ENCODE assay signal across 8 mouse cellular contexts in the genomic region with DNA sequence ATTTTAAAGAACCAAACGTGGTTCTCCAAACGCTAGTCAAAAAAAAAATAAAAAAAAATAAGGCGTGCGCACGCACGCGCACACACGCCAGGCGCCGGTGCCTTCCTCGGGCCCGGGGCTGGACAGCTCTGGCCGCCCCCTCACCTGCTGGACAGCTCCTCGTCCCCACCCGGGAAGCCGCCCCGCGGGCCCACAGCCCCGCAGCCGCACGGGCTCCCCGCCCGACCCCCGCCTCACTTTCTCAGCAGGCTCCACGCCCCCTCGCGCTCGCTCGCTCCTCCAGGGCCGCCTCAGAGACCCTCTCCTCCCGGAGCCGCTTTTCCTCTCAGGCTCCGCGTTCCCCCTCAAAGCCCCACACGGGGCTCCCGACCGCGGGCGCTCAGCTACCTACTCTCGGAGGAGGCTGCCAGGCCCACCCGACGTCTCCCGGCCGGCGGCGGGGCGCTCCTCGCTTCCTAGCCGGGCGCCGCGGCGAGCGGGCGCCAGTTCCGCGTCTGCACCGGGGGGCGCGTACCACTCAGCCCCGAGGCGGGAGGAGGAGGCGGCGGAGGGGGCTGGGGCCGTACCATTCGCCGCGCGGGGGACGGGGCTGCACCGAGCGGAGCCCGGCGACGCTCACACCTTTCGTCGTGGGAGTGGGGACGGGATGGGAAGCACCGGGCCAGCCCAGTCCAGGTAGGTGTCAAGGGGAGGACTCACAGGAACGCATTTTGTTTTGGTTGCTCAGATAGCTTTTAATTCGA. TPM values are rescaled to one million over a fixed set of nuclear protein-coding genes. Genes with fewer than 3 reads are reported as not detected.
A peak's percentile ranks its signal among the peaks of the same experiment; 100 is the strongest.
DNase-seq lines count a peak whose midpoint lies in the region; ATAC-seq and TF ChIP-seq lines count a peak whose summit lies in the region.

No protein-coding gene starts in this region.

- TF ChIP-seq POLR2A in thymus, adult 2 months (IDR thresholded peaks at IDR 0.05; ENCODE audit: control insufficient read depth, extremely low read depth, insufficient read depth, low read length, poor library complexity) = no peak

- H3K9ac ChIP-seq in heart, embryonic 16.5 days (ENCODE audit: low read length) = peak overlapping the region; percentile 81
- H3K9ac ChIP-seq in lung, embryonic 14.5 days = peak overlapping the region; percentile 65

- H3K4me1 ChIP-seq in heart, embryonic 16.5 days (ENCODE audit: control insufficient read depth, insufficient read depth, low read length) = peaks cover 9% of the 10 kb centered on the region
- peaks cover 5% of the 10 kb centered on the region; the same call in 1 of the 2 replicates for H3K4me1 ChIP-seq in lung, embryonic 14.5 days (ENCODE audit: insufficient read depth)
- peaks cover 19% of the 10 kb centered on the region for H3K4me1 ChIP-seq in thymus, adult 2 months (replicated peaks; ENCODE audit: control insufficient read depth, insufficient read depth, low read length)

- no peak for TF ChIP-seq CTCF in lung, embryonic 14.5 days (IDR thresholded peaks at IDR 0.05; ENCODE audit: low read depth)
- peak; percentile 60; the same call in 1 of the 2 replicates for TF ChIP-seq CTCF in thymus, adult 2 months (IDR thresholded peaks at IDR 0.05; ENCODE audit: borderline replicate concordance, control insufficient read depth, extremely low read depth, insufficient read depth, low read length, poor library complexity)

- H3K27me3 ChIP-seq in heart, embryonic 16.5 days (ENCODE audit: control insufficient read depth, insufficient read depth, low read length) = no peaks in the 10 kb centered on the region
- no peaks in the 10 kb centered on the region for H3K27me3 ChIP-seq in lung, embryonic 14.5 days (ENCODE audit: insufficient read depth, low read length)
- no peaks in the 10 kb centered on the region for H3K27me3 ChIP-seq in thymus, adult 2 months (ENCODE audit: control insufficient read depth, insufficient read depth, low read length)

- DNase-seq in CD4-positive helper T cell, adult 2 months (ENCODE audit: low read depth, low spot score) = peak; percentile 92
- peak; percentile 85 for DNase-seq in adrenal gland, postnatal 14 days
- DNase-seq in layer of hippocampus, adult 8-10 months (ENCODE audit: low spot score in 2 of 2) = peak; percentile 77 to 85
- peak; percentile 84 for DNase-seq in lung, embryonic 14.5 days
- DNase-seq in thymus, adult 2 months = peak; percentile 92

- WGBS in heart, embryonic 16.5 days = under 1% methylated on average over 76 of the region's 81 CpGs
- WGBS in lung, embryonic 14.5 days = under 1% methylated on average over 75 of the region's 81 CpGs
- 1% methylated on average over 81 of the region's 81 CpGs for WGBS in thymus, adult 2 months

- H3K4me2 ChIP-seq in heart, embryonic 16.5 days (ENCODE audit: low read depth, low read length) = peak overlapping the region; percentile 94
- peak overlapping the region; percentile 70 for H3K4me2 ChIP-seq in lung, embryonic 14.5 days

- no peaks in the 10 kb centered on the region for H3K9me3 ChIP-seq in heart, embryonic 16.5 days (replicated peaks; ENCODE audit: control insufficient read depth, low read length)
- H3K9me3 ChIP-seq in lung, embryonic 14.5 days (ENCODE audit: low read depth, low read length) = no peaks in the 10 kb centered on the region

- H3K36me3 ChIP-seq in heart, embryonic 16.5 days (ENCODE audit: control insufficient read depth, insufficient read depth) = peaks cover 5% of the 10 kb centered on the region
- no peaks in the 10 kb centered on the region for H3K36me3 ChIP-seq in lung, embryonic 14.5 days (ENCODE audit: insufficient read depth)
- peaks cover 10% of the 10 kb centered on the region for H3K36me3 ChIP-seq in thymus, adult 2 months (ENCODE audit: control insufficient read depth, insufficient read depth, low read length)

- peak; percentile 83 for ATAC-seq in erythroblast, adult 5-6 weeks (replicated peaks; ENCODE audit: low FRiP score, poor library complexity, severe bottlenecking)
- ATAC-seq in heart, embryonic 16.5 days (replicated peaks; ENCODE audit: extremely low read depth, insufficient read depth, low FRiP score) = peak; percentile 83
- peak; percentile 94 for ATAC-seq in lung, embryonic 14.5 days (ENCODE audit: insufficient read depth)
- peak; percentile 38 for ATAC-seq in neutrophil, adult 5-6 weeks (ENCODE audit: extremely low read depth, insufficient number of reproducible peaks, low FRiP score, poor library complexity, severe bottlenecking)

- peak overlapping the region; percentile 64 for H3K27ac ChIP-seq in heart, embryonic 16.5 days (ENCODE audit: low read length)
- peak overlapping the region; percentile 79 for H3K27ac ChIP-seq in lung, embryonic 14.5 days (ENCODE audit: low read depth)
- H3K27ac ChIP-seq in thymus, adult 2 months (ENCODE audit: control insufficient read depth, insufficient read depth, low read length) = peak overlapping the region; percentile 84

- peak overlapping the region; percentile 92 for H3K4me3 ChIP-seq in heart, embryonic 16.5 days (ENCODE audit: low read length)
- peak overlapping the region; percentile 85 for H3K4me3 ChIP-seq in lung, embryonic 14.5 days (ENCODE audit: low read depth, low read length)
- H3K4me3 ChIP-seq in thymus, adult 2 months (ENCODE audit: control insufficient read depth, insufficient read depth, low read length) = peak overlapping the region; percentile 87

RNA-seq across cellular contexts. Expression of a gene that starts 1.1 kb away (rescaled TPM):
- total RNA-seq in adrenal gland, postnatal 14 days (2021) = 18.8 and 26.1 TPM in 2 replicates
- 4.6 and 31.5 TPM in 2 replicates for total RNA-seq in erythroblast, adult 5-6 weeks (2015; ENCODE audit: low replicate concordance)
- 16.3 and 16.4 TPM in 2 replicates for total RNA-seq in erythroblast, adult 5-6 weeks (2017; ENCODE audit: low replicate concordance)
- polyA plus RNA-seq in heart, embryonic 16.5 days (2015; fragmentation: Nextera tagmentation; extraction: Ambion mirVana) = 5.8 and 6.1 TPM in 2 replicates
- total RNA-seq in layer of hippocampus, adult 8-10 months (2022) = 100 to 1,000 TPM; 202 to 259 (median 228) TPM
- 7.6 and 8.6 TPM in 2 replicates for polyA plus RNA-seq in lung, embryonic 14.5 days (2014; fragmentation: Nextera tagmentation; extraction: Ambion mirVana)
- total RNA-seq in neutrophil, adult 5-6 weeks (2017) = 126 and 151 TPM in 2 replicates
- polyA plus RNA-seq in thymus, adult 2 months (2012; rRNA removed) = 63.9 and 69.3 TPM in 2 replicates

RNA-seq across cellular contexts. Expression of a gene that starts 20.1 kb away (rescaled TPM):
- total RNA-seq in adrenal gland, postnatal 14 days (2021) = 41.7 and 45.0 TPM in 2 replicates
- 1.3 TPM in 2 replicates for total RNA-seq in erythroblast, adult 5-6 weeks (2015; ENCODE audit: low replicate concordance)
- total RNA-seq in erythroblast, adult 5-6 weeks (2017; ENCODE audit: low replicate concordance) = 0.34 and 6.4 TPM in 2 replicates
- 4.4 and 4.8 TPM in 2 replicates for polyA plus RNA-seq in heart, embryonic 16.5 days (2015; fragmentation: Nextera tagmentation; extraction: Ambion mirVana)
- 1 to 10 TPM; 3.7 to 5.8 (median 4.3) TPM for total RNA-seq in layer of hippocampus, adult 8-10 months (2022)
- 14.2 and 15.7 TPM in 2 replicates for polyA plus RNA-seq in lung, embryonic 14.5 days (2014; fragmentation: Nextera tagmentation; extraction: Ambion mirVana)
- 0.58 and 0.74 TPM in 2 replicates for total RNA-seq in neutrophil, adult 5-6 weeks (2017)
- polyA plus RNA-seq in thymus, adult 2 months (2012; rRNA removed) = 35.2 and 38.8 TPM in 2 replicates

RNA-seq across cellular contexts. Expression of a gene that starts 20.1 kb away (rescaled TPM):
- 34.4 and 39.4 TPM in 2 replicates for total RNA-seq in adrenal gland, postnatal 14 days (2021)
- total RNA-seq in erythroblast, adult 5-6 weeks (2015; ENCODE audit: low replicate concordance) = 0.77 and 6.9 TPM in 2 replicates
- total RNA-seq in erythroblast, adult 5-6 weeks (2017; ENCODE audit: low replicate concordance) = 3.2 and 4.5 TPM in 2 replicates
- 15.0 and 19.2 TPM in 2 replicates for polyA plus RNA-seq in heart, embryonic 16.5 days (2015; fragmentation: Nextera tagmentation; extraction: Ambion mirVana)
- total RNA-seq in layer of hippocampus, adult 8-10 months (2022) = 10 to 100 TPM; 54.9 to 64.9 (median 59.8) TPM
- 33.8 and 34.3 TPM in 2 replicates for polyA plus RNA-seq in lung, embryonic 14.5 days (2014; fragmentation: Nextera tagmentation; extraction: Ambion mirVana)
- total RNA-seq in neutrophil, adult 5-6 weeks (2017) = 8.1 and 9.1 TPM in 2 replicates
- polyA plus RNA-seq in thymus, adult 2 months (2012; rRNA removed) = 31.1 TPM in 2 replicates

RNA-seq across cellular contexts. Expression of a gene that starts 54.2 kb away (rescaled TPM):
- total RNA-seq in adrenal gland, postnatal 14 days (2021) = 10.0 and 12.1 TPM in 2 replicates
- 1.3 and 2.5 TPM in 2 replicates for total RNA-seq in erythroblast, adult 5-6 weeks (2015; ENCODE audit: low replicate concordance)
- total RNA-seq in erythroblast, adult 5-6 weeks (2017; ENCODE audit: low replicate concordance) = 1.5 and 1.7 TPM in 2 replicates
- polyA plus RNA-seq in heart, embryonic 16.5 days (2015; fragmentation: Nextera tagmentation; extraction: Ambion mirVana) = 11.5 and 11.7 TPM in 2 replicates
- total RNA-seq in layer of hippocampus, adult 8-10 months (2022) = 10 to 100 TPM; 11.2 to 12.4 (median 11.9) TPM
- 14.6 and 17.3 TPM in 2 replicates for polyA plus RNA-seq in lung, embryonic 14.5 days (2014; fragmentation: Nextera tagmentation; extraction: Ambion mirVana)
- total RNA-seq in neutrophil, adult 5-6 weeks (2017) = 42.1 and 44.1 TPM in 2 replicates
- 51.2 and 65.7 TPM in 2 replicates for polyA plus RNA-seq in thymus, adult 2 months (2012; rRNA removed)

Comparison
In these comparisons a context has a peak if more than half of its experiments do, and no peak if none do; other contexts are left out.
1. Peak in every context shown above with its lines: DNase-seq, ATAC-seq, H3K4me3 ChIP-seq and H3K27ac ChIP-seq.
2. ATAC-seq: peak in every context shown above with its lines; median percentile 94 in lung, embryonic 14.5 days; 83 in erythroblast, adult 5-6 weeks; 83 in heart, embryonic 16.5 days; 38 in neutrophil, adult 5-6 weeks.